Mouse (Mus musculus) limb, embryonic 15.5 days (tissue): ENCODE results near the gene Prrxl1. TPM values are rescaled to one million over a fixed set of nuclear protein-coding genes. Genes with fewer than 3 reads are reported as not detected.

ENCODE experiments used
- ATAC-seq: fragments of 200-750 bp; cut with Nextera tagmentation; 2 replicates; pipeline ENCODE4 v1.8.0; 2017; ENCODE audit warnings: low read depth, moderate TSS enrichment; ENCODE audit not compliant: insufficient number of reproducible peaks, low FRiP score, low TSS enrichment
- H3K27ac ChIP-seq: fragments of 300-500 bp; sonication (generic); 2 replicates; pipeline ENCODE4 v1.5.1; 2015; ENCODE audit warnings: moderate library complexity, mild to moderate bottlenecking, inconsistent platforms
- H3K27me3 ChIP-seq: fragments of 300-500 bp; sonication (generic); 2 replicates; pipeline ENCODE4 v1.6.1; 2015; ENCODE audit warnings: inconsistent platforms
- H3K36me3 ChIP-seq: fragments of 300-500 bp; sonication (generic); 2 replicates; pipeline ENCODE4 v1.6.1; 2015; ENCODE audit warnings: inconsistent platforms
- H3K4me1 ChIP-seq: fragments of 300-500 bp; sonication (generic); 2 replicates; pipeline ENCODE4 v1.6.1; 2015; ENCODE audit warnings: inconsistent platforms
- H3K4me2 ChIP-seq: fragments of 300-500 bp; sonication (generic); 2 replicates; pipeline ENCODE4 v1.6.1; 2015; ENCODE audit warnings: mild to moderate bottlenecking, inconsistent platforms
- H3K4me3 ChIP-seq: fragments of 300-500 bp; sonication (generic); 2 replicates; pipeline ENCODE4 v1.5.1; 2015; ENCODE audit warnings: mild to moderate bottlenecking, inconsistent platforms
- H3K9ac ChIP-seq: fragments of 300-500 bp; sonication (generic); 2 replicates; pipeline ENCODE4 v1.6.1; 2015; ENCODE audit warnings: inconsistent platforms
- H3K9me3 ChIP-seq: fragments of 300-500 bp; sonication (generic); 2 replicates; pipeline ENCODE4 v1.6.1; 2016; ENCODE audit warnings: inconsistent platforms
- WGBS: fragments of 180-500 bp; shearing (Covaris S2); methylation state at CpG from one replicate; pipeline ENCODE4 v1.1.7; 2015; 5-methylcytosine and 5-hydroxymethylcytosine counted together
- polyA plus RNA-seq: library from polyadenylated mRNA; unstranded; fragments of >200 nt; fragmentation: Nextera tagmentation; extraction: Ambion mirVana; gene quantifications from 2 replicates; pipeline ENCODE4 v1.2.1, GENCODE M21; 2015

The Prrxl1 gene
- polyA plus RNA-seq = 0.06 and 0.16 TPM in 2 replicates

GRCm38 (mm10) chr14:32599290-32600041, at the start of gene Prrxl1:
TSS of gene Prrxl1 (plus strand) at chr14:32599407.
- H3K4me1 ChIP-seq = peaks cover 27% of the 10 kb centered on the region

GRCm38 (mm10) chr14:32551854-32552253, 47.4 kb upstream of the Prrxl1 start:
- no peaks in the 10 kb centered on the region for H3K4me1 ChIP-seq
- H3K4me3 ChIP-seq = no peak overlapping the region
- peaks cover 21% of the 10 kb centered on the region for H3K36me3 ChIP-seq
- no peak overlapping the region for H3K4me2 ChIP-seq
- no peak overlapping the region for H3K27ac ChIP-seq
- no peaks in the 10 kb centered on the region for H3K27me3 ChIP-seq
- no peaks in the 10 kb centered on the region for H3K9me3 ChIP-seq
- WGBS = 77% methylated on average over 5 of the region's 5 CpGs
- no peak overlapping the region for H3K9ac ChIP-seq
- ATAC-seq = no peak

More at GRCm38 (mm10) chr14:32599290-32600041, at the start of gene Prrxl1:
- WGBS = 1% methylated on average over 53 of the region's 53 CpGs
- H3K27me3 ChIP-seq = peaks cover 97% of the 10 kb centered on the region
- ATAC-seq = no peak
- H3K27ac ChIP-seq = no peak within 1 kb of the TSS
- H3K9me3 ChIP-seq = no peaks in the 10 kb centered on the region
- H3K4me3 ChIP-seq = peak within 1 kb of the TSS; percentile 27
- H3K9ac ChIP-seq = no peak within 1 kb of the TSS
- peak within 1 kb of the TSS; percentile 43 for H3K4me2 ChIP-seq
- no peaks in the 10 kb centered on the region for H3K36me3 ChIP-seq

- no peak overlapping the region for H3K9ac ChIP-seq
- no peaks in the 10 kb centered on the region for H3K4me1 ChIP-seq
- peaks cover 30% of the 10 kb centered on the region for H3K36me3 ChIP-seq
- H3K27me3 ChIP-seq = no peaks in the 10 kb centered on the region
- 73% methylated on average over 10 of the region's 10 CpGs for WGBS
- ATAC-seq = no peak
- no peak overlapping the region for H3K27ac ChIP-seq
- no peaks in the 10 kb centered on the region for H3K9me3 ChIP-seq
- no peak overlapping the region for H3K4me3 ChIP-seq
- no peak overlapping the region for H3K4me2 ChIP-seq
These were observed 45.9 kb upstream of the Prrxl1 start for GRCm38 (mm10) chr14:32553198-32553903.

GRCm38 (mm10) chr14:32554860-32555526, 44.2 kb upstream of the Prrxl1 start:
- Histone ChIP-seq H3K4me1 (no peaks in the 10 kb centered on the region), H3K27me3 (no peaks in the 10 kb centered on the region), H3K36me3 (peaks cover 36% of the 10 kb centered on the region), H3K27ac (no peak overlapping the region), H3K9ac (no peak overlapping the region), H3K4me2 (no peak overlapping the region), H3K9me3 (no peaks in the 10 kb centered on the region), H3K4me3 (no peak overlapping the region)
- WGBS = 28% methylated on average over 8 of the region's 8 CpGs
- ATAC-seq = no peak

GRCm38 (mm10) chr14:32561428-32561827, 37.8 kb upstream of the Prrxl1 start:
- Histone ChIP-seq H3K9ac (no peak overlapping the region), H3K36me3 (peaks cover 74% of the 10 kb centered on the region)
- WGBS = 91% methylated on average over 3 of the region's 3 CpGs

GRCm38 (mm10) chr14:32563661-32564060, 35.5 kb upstream of the Prrxl1 start:
- ATAC-seq = no peak
- no peaks in the 10 kb centered on the region for H3K4me1 ChIP-seq
- WGBS = 92% methylated on average over 6 of the region's 6 CpGs
- no peaks in the 10 kb centered on the region for H3K9me3 ChIP-seq
- H3K27me3 ChIP-seq = no peaks in the 10 kb centered on the region
- H3K4me2 ChIP-seq = no peak overlapping the region
- H3K27ac ChIP-seq = no peak overlapping the region
- no peak overlapping the region for H3K9ac ChIP-seq
- H3K36me3 ChIP-seq = peaks cover 82% of the 10 kb centered on the region
- no peak overlapping the region for H3K4me3 ChIP-seq

More at GRCm38 (mm10) chr14:32561428-32561827, 37.8 kb upstream of the Prrxl1 start:
- Histone ChIP-seq H3K4me1 (no peaks in the 10 kb centered on the region), H3K9me3 (no peaks in the 10 kb centered on the region), H3K27me3 (no peaks in the 10 kb centered on the region), H3K27ac (no peak overlapping the region), H3K4me2 (no peak overlapping the region), H3K4me3 (no peak overlapping the region)
- no peak for ATAC-seq

- H3K4me1 ChIP-seq = no peaks in the 10 kb centered on the region
- no peak overlapping the region for H3K4me2 ChIP-seq
- no peaks in the 10 kb centered on the region for H3K9me3 ChIP-seq
- H3K27ac ChIP-seq = no peak overlapping the region
- no peak overlapping the region for H3K9ac ChIP-seq
- H3K27me3 ChIP-seq = no peaks in the 10 kb centered on the region
- peaks cover 73% of the 10 kb centered on the region for H3K36me3 ChIP-seq
- no peak overlapping the region for H3K4me3 ChIP-seq
- WGBS = 65% methylated on average over 8 of the region's 8 CpGs
- no peak for ATAC-seq
These were observed 26.7 kb upstream of the Prrxl1 start for GRCm38 (mm10) chr14:32572519-32572918.

GRCm38 (mm10) chr14:32578420-32578819, 20.8 kb upstream of the Prrxl1 start:
- Histone ChIP-seq H3K27ac (no peak overlapping the region), H3K4me1 (no peaks in the 10 kb centered on the region), H3K36me3 (peaks cover 37% of the 10 kb centered on the region), H3K9me3 (no peaks in the 10 kb centered on the region), H3K4me3 (no peak overlapping the region), H3K9ac (no peak overlapping the region), H3K4me2 (no peak overlapping the region), H3K27me3 (no peaks in the 10 kb centered on the region)
- 91% methylated on average over 2 of the region's 2 CpGs for WGBS
- ATAC-seq = no peak

- no peak overlapping the region for H3K4me2 ChIP-seq
- WGBS = 91% methylated on average over 9 of the region's 9 CpGs
These were observed 15.5 kb upstream of the Prrxl1 start for GRCm38 (mm10) chr14:32583696-32584095.

GRCm38 (mm10) chr14:32587013-32587784, 12.0 kb upstream of the Prrxl1 start:
- Histone ChIP-seq H3K4me1 (no peaks in the 10 kb centered on the region), H3K27me3 (peaks cover 18% of the 10 kb centered on the region), H3K36me3 (no peaks in the 10 kb centered on the region), H3K9ac (no peak overlapping the region), H3K4me2 (no peak overlapping the region), H3K4me3 (no peak overlapping the region), H3K9me3 (no peaks in the 10 kb centered on the region), H3K27ac (no peak overlapping the region)
- 15% methylated on average over 10 of the region's 10 CpGs for WGBS
- no peak for ATAC-seq

More at GRCm38 (mm10) chr14:32583696-32584095, 15.5 kb upstream of the Prrxl1 start:
- Histone ChIP-seq H3K27me3 (peaks cover 8% of the 10 kb centered on the region; the same call in 1 of the 2 replicates), H3K9me3 (no peaks in the 10 kb centered on the region), H3K4me3 (no peak overlapping the region), H3K36me3 (no peaks in the 10 kb centered on the region; the same call in 1 of the 2 replicates), H3K27ac (no peak overlapping the region), H3K9ac (no peak overlapping the region), H3K4me1 (no peaks in the 10 kb centered on the region)
- ATAC-seq = no peak

GRCm38 (mm10) chr14:32590377-32590776, 8.8 kb upstream of the Prrxl1 start:
- ATAC-seq = no peak
- no peaks in the 10 kb centered on the region for H3K4me1 ChIP-seq
- no peak overlapping the region for H3K4me3 ChIP-seq
- H3K27me3 ChIP-seq = peaks cover 47% of the 10 kb centered on the region
- no peak overlapping the region for H3K9ac ChIP-seq
- no peaks in the 10 kb centered on the region for H3K9me3 ChIP-seq
- H3K27ac ChIP-seq = no peak overlapping the region
- H3K36me3 ChIP-seq = no peaks in the 10 kb centered on the region
- WGBS = 48% methylated on average over 3 of the region's 3 CpGs
- H3K4me2 ChIP-seq = no peak overlapping the region
